Mouse (Mus musculus) embryo, embryonic 10.5 days (tissue): ENCODE measurements around the gene Sgcd.
A peak's percentile ranks its signal among the peaks of the same experiment; 100 is the strongest.
"Not testable (repeated sequence)": the region's sequence is repeated elsewhere in the genome, so short reads cannot be mapped to it uniquely, and the experiment has no call there.

Experiments used
- DNase-seq: peaks from one replicate; pipeline ENCODE4 v3.0.0-alpha.2; 2015; ENCODE audit warnings: low spot score

Gene Sgcd

DNA sequence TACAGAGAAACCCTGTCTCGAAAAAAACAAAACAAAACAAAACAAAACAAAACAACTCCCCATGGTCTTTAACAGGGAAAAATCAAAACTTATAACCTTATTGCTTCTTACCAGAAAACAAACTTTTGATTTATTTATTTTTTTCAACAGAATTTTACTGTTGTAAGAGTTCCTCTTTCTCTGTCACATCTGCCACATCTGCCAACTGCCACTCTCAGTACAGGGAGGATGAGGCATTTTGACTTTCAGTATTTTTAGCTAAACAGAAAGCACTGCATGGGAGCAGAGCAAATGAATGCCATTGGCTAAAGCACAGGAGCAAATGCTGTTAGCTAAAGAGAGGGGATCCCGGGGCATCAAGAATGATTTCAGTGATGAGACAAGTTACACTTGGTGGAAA, 528.6 kb downstream of the Sgcd start:
- no peak for DNase-seq

DNA sequence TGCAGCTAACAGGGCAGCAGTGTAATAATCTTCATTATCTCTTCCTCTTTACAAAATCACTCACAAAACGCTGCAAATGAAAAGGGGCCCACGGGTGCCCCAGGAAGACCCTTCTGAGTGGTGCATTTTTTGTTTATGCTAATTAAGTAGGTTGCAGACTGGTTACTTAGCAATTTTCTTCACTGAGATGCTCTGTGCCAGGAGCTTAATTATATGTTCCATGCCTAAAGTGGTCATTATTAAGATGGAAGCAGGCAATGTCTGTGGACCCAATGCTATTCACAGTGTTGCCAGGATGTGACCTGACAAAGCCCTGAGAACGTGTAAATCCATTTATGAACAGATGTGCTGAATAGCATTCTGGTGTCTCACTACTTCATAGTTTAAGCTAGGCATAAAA, 529.6 kb downstream of the Sgcd start:
- DNase-seq: no peak

- no peak for DNase-seq
Observed at GRCm38 (mm10) chr11:47447790-47448189, 541.0 kb downstream of the Sgcd start.

DNA sequence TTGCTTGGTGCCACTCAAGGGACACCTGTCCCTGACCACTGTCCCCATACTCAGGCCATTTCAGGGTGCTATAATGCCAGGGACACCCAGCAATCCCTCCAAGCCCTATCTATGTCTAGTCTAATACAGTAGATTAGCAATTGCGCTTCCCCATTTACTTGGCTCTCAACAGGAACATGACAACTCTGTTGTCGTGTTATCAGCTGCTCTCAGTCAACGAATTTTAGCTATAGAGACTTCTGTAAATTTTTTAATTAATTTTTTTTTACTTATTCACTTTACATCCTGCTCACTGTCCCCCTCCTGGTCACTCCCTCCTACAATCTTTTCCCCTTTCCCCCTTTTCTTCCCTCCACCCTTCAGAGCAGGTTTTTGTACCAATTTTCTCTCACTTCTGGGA, 542.4 kb downstream of the Sgcd start:
- no peak for DNase-seq

GRCm38 (mm10) chr11:47445683-47446082, 543.1 kb downstream of the Sgcd start:
- DNase-seq: no peak

DNA sequence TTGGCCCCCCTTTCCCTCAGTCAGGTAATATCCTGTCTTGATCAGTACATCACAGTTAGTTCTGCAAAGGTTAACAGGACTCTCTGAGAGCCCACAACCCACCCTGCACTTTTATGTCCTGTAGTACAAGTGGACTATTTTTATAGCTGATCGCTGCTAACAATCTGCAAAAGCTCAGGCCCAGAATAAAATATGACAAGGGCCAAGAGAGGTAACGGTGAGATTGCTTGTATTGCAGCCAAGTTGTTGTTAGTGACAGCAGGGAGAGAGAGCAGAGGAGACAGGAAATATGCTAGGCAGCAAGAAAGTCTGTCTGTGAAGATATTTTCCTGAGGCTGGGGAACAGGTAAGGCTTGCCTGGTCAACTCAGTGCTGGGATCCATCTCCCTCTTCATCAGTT, 546.5 kb downstream of the Sgcd start:
- no peak for DNase-seq

DNA sequence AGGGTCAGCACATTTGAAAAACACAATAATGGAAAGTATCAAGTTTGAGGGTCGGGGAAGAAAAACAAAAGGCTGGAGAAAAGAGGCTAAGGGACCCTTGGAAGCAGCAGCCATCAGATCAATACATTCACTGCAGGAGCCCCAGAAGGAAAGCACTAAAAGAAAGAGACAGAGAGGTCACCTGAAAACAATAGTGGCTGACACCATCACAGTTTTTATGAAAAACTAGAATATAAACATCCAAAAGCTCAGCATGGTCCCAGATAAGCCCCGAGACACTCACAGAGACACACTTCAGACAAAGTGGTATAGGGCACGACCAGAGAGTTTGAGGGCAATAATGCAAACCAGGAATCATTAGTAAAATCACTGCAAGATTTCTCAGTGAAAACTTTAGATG, 589.2 kb downstream of the Sgcd start:
- peak; percentile 45 for DNase-seq

GRCm38 (mm10) chr11:47390798-47391197, 598.0 kb downstream of the Sgcd start:
- not testable (repeated sequence) for DNase-seq

DNA sequence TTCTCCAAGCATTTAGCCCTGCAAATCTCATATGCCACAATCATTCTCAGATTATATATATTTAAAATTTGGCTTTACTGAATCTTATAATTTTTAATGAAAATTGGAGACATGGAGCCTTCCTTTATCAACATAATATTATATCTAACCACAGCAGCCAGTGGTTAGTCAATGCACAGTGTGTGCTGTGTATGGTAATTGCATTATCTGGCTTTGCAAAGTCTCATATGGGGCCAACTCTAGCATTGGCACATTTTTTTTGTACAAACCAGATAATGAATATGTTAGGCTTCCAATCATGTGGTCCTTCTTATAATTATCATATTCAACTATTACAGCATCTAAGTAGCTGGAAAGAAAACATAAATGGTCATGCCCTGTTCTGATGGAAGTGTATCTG, 599.4 kb downstream of the Sgcd start:
- no peak for DNase-seq

- no peak for DNase-seq
Observed at GRCm38 (mm10) chr11:47387726-47388125, 601.0 kb downstream of the Sgcd start.

DNA sequence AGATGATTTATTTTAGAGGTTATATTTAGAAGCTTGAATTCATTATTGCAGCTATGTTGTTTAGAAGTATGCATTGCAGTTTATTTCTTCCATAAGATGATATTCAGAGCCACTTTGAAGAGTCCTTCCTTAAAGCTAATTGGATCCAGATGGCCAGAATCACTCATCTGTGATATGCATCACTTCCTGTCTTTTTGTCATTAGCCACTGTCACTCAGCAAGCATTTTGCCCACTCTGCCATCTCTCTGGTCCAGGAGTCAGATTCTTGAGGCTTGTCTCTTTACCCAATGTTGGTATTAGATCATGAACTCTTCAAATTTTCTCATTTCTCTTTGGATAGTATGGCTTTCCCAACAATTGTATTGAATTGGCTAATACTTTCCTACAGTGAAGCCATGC, 602.6 kb downstream of the Sgcd start:
- DNase-seq: peak; percentile 53

- no peak for DNase-seq
Observed at GRCm38 (mm10) chr11:47379630-47379958, 609.2 kb downstream of the Sgcd start.

DNA sequence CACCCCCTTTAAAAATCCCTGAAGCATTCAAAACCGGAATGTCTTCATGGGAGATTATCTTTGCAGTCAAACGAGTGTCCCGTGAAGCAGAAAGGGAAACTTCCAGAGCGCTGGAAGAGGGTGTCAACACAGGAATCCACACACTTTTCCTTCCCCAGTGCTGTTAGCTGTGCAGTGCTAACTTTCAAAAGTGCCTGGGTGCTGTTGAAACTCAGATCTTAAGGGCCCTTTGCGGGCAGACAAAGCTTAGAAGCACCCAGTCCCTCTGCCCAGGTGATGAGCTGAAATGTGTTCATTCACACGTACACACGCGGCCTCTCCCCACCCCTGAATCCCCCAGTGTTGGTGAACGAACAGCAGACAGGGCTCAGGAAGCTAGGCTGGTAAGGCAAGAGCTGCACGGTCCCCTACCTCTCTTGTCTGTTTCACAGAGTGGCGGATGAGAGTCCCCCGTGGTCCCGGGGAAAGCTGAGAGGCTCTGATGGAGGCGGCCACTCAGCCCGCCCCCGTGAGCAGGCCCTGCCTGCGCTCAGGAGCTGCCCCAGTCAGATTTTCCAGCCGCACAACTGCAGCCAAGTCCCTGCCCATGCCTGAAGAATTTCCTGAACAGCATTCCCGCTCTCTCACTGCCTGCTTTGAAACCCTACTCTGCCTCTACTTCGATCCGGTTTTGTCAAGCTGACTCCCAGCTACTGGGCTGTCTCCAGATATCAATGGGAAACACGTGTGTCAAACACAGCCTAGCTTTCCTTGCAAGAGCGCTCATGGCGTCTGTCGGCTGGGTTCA, 609.7 kb downstream of the Sgcd start:
- DNase-seq: peak; percentile 82

DNA sequence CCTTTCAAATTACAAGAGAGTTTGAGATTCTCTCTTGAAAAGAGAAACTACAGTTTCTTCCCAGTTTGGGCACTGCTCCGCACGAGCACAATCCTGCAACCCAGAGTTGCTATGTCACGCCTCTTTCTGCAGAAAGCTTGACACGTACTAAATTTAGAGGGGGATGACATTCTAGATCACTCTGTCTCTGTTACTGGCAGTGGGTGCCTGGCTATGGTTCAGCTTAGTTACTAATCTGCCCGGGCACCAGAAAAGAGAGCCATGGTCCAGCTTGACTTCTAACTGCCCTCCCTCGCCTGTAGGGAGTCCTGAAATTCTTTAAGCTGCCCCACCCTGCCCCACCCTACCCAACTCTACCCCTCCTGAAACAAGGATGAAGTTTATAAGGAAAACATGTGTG, 611.3 kb downstream of the Sgcd start:
- DNase-seq: peak; percentile 8

DNA sequence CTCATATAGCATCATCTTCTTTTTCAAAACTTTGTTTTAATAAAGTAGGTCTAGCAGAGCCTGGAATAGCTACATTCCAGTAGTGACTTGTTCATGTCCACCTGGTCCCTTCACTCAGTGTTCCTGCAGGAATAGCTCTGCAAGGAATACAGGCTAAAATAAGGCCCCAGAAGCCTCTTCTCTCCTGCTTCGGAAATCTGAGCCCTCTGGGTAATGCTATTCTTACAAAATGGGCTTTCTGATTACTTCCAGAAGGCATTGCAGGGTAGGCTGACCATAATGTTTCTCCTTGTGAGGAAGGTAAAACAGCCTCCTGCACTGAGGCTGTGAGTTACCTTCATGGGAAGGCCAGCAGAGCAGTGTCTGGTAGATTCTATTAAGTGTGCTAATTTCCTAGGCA, 611.9 kb downstream of the Sgcd start:
- DNase-seq: peak; percentile 46

- no peak for DNase-seq
Observed at GRCm38 (mm10) chr11:47371616-47372015, 617.2 kb downstream of the Sgcd start.

DNA sequence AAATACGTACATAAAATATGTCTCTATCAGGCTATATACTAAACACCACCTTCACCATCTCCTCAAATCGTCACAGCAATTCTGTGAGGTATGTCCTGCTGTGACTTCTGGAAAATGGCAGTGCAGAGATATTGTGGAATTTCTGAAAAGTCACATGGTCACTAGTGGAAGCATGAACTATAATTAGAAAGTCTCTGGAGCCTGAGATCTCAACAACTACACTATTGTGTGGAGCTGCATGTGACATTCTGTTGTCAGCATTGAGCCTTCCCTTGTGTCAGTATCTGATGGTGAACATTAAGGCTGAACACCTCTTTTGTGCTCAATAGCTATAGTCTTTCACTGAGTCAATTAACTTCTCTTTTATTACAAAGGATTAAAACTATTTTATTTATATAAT, 637.2 kb downstream of the Sgcd start:
- no peak for DNase-seq

DNA sequence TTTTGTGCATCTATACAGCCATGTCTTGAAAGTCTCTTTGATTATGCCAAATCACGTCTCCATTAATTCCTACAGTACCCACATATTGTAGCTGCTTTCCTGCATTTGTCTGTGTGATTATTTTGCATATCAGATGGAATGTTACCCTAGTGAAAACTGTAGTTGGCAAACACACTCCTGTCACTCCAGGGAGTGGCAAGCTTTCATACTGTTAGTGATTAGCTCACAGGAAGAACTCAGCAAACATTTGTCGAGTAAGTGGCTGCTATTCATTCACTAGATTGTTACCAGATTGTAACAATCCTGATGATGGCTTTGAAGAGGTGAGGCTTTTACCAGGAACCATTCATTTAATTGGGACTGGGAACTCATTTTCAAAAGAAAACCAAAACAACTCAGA, 645.3 kb downstream of the Sgcd start:
- no peak for DNase-seq

DNA sequence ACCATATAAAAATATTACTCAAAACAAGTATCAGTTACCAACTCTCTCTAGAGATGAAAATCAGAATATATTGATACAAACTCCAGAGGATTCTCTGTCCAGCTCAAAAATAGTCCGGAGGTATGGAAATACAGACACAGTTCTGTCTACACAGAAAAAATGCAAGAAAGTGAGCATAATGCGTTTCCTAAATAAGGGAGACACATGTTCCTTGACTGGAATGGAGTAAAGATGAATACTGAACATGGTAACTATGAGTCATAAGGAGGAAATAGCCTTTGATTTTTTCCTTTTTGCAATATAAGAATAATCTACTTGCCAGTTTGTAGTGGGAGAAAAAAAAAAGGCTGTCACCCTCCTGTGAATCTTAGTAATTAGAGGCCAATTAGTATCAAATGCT, 655.1 kb downstream of the Sgcd start:
- no peak for DNase-seq

DNA sequence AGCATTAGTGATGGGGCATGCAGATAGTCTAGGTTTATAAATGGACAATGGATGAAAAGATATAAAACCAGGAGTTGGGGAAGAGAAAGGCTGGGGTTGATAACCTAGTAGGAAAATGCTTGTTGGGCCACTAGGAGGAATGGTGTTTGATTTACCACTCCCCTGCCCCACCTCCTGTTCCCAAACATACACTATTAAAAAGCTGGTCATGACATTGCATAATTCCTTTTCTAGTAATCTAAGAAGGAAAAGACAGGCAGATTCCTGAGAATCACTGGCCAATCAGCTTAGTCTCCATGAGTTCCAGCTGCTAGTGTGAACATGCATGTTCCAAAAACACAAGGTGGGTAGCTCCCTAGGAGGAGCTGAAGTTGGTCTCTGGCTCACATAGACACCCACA, 683.2 kb downstream of the Sgcd start:
- DNase-seq: no peak

DNA sequence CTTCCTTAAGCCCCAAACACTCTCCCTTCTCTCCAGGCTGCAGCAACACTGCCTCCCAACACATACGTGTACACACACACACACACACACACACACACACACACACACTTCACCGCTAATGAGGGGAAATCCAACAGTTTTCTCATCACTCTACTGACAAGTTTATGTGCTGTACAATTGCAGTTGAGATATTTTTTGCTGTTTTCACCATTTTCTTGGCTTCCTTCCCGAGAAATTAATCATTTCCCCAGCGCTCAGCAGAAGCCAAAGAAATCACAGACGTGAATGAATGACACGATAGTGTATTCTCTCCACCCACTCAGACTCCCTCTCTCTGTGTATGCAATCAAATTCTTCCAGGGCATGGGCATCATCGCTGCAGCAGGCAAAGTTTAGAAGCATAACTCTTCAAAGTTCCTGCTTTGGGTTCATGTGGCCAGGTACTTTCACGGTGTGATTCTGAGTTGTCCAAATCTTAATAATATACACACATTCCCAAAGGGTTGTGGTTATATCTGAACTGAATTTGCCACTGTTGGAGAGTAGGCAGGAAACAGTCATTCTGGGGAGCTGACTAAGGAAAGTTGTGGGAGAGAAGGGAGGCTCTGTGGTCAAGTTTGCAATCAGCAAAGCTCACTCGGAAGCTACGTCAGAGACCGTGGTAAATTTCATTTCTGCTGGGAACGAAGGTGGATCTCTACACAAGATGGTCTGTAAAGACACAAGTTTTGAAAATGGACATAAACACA, 683.9 kb downstream of the Sgcd start:
- DNase-seq: no peak

DNA sequence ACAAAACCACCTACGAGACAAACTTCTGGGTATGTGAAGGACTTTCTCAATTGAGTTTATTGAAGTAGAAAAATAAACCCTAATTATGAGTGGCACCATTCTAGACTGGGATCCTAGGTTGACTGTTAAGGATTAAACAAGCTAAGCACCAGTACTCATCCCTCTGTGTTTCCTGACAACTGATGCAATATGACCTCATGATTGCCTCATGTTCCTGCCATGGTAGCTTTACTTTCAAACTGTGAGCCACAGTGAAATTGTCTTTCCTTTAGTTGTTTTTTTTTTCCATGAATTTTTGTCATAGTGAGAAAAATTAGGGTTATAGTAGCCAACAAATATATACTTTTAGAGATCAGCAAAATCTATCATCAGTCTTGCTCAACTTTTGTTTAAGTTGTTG, 689.0 kb downstream of the Sgcd start:
- no peak for DNase-seq

DNA sequence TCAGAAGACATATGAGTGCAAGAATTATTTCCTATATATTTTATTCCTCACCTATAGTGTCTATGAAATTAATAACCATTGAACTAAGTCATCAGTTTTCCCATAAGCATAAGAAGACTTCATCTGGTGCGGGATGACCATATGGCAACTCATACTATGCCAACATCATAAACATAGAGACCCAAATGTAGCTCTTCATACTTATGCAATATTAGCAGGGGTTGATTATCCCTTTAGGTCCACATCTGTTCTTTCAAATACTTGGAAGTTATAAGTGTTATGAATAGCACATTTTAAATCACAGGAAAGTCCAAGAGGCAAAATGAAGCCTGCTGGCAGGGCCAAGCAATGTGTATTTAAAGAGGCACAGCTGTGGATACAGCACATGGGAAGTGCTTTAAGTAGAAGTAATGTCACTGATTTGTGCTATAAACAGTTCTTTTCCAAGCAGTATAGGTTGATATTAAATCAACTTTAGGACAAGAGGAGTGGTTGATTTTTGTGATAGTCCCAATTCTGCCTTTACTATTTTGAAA, 690.9 kb downstream of the Sgcd start:
- no peak for DNase-seq

DNA sequence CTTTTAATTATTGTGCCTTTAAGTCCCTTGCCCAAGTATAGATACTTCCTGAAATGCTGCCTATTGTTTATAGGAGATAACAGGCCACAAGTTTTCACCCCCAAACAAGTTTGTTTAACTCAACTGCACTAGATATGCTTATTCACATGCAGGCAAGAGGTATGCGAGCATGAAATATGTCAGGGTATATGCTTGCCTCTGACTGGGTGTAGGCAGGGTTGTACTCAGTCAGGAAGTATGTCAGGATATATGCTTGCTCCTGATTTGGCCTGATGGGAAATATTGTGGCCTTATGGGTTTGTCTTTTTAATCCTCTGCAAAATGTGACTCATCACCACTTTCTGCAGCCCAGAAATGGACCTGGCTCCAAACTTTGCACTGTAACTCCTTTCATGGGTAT, 694.0 kb downstream of the Sgcd start:
- DNase-seq: no peak
